8 mouse cellular contexts compared by ENCODE assay signal in the genomic region with DNA sequence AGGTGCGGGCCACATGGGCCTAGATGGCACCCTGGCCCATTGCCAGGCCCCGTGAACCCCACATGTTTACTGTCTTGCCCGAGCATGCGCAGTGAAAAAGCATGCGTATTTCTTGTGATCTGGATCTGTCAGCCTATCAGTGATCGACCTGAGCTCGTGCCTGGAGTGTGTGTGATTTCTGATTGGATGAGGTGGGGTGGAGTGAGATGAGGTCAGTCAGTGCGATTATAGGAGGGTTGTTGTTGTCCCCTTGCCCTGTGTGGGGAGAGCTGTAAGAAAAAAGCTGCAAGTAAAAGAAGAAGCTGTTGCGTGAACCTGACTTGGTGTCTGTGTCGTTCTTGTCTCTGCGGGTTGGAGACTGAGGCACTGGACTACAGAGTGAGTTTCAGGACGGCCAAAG.
"Had no signal": no experiment of that assay in that cellular context is flagged by ENCODE, and none has a peak within 500 bp of the region (broad histone marks: within the 10 kb centered on the region; RNA-seq: fewer than 3 reads in every experiment).

No protein-coding gene starts in this region.

- DNase-seq: liver, postnatal 0 days; lung, adult 2 months; lung, postnatal 14 days; lung, postnatal 36 days; right cerebral cortex, postnatal 14 days; thymus, adult 18-20 months; thymus, postnatal 25 days; thymus, postnatal 4 days had no signal
